Comparison of ENCODE assay signal across 23 mouse cellular contexts in the genomic region with DNA sequence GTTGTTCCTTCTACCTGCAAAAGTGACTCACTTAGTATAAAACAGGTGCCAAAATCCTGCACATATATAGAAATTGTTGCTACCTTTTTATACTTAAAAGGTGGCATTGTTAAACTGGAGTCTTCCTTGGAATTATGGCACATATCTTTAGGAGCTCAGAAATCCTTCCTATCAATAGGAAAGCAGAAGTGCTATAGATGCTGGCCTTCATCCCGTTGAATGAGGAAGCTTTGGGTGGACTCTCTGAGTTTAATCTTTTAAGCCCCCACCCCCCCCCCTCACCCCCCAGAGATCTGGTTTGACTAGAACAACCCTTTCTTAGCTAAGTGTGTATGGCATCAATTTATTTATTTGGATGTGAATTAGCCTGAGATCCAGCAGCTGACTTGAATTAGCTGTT. TPM values are rescaled to one million over a fixed set of nuclear protein-coding genes. Genes with fewer than 3 reads are reported as not detected.
DNase-seq lines count a peak whose midpoint lies in the region; ATAC-seq and TF ChIP-seq lines count a peak whose summit lies in the region.
"Had no signal": no experiment of that assay in that cellular context is flagged by ENCODE, and none has a peak within 500 bp of the region (broad histone marks: within the 10 kb centered on the region; RNA-seq: fewer than 3 reads in every experiment).

No protein-coding gene starts in this region.

- H3K4me3 ChIP-seq in liver, embryonic 12.5 days, result no peak overlapping the region; the same call in 1 of the 2 replicates
- no peak overlapping the region for H3K4me3 ChIP-seq in liver, postnatal 0 days (ENCODE audit: low read depth, low read length)
- H3K4me3 ChIP-seq in liver, embryonic 14.5 days (ENCODE audit: insufficient read depth in 1 of 2, low read depth in 2 of 2, low read length in 2 of 2), result no peak overlapping the region
- H3K4me3 ChIP-seq: embryonic facial prominence, embryonic 13.5 days; embryonic facial prominence, embryonic 15.5 days; forebrain, embryonic 10.5 days; forebrain, embryonic 12.5 days had no signal

- WGBS in liver, embryonic 12.5 days (ENCODE audit: insufficient replicate concordance), result 25% methylated on average over 1 of the region's 1 CpGs
- 22% methylated on average over 1 of the region's 1 CpGs for WGBS in liver, postnatal 0 days (ENCODE audit: insufficient replicate concordance)
- WGBS in liver, embryonic 14.5 days (ENCODE audit: insufficient replicate concordance), result 14% methylated on average over 1 of the region's 1 CpGs

- H3K9ac ChIP-seq in liver, embryonic 12.5 days, result no peak overlapping the region
- H3K9ac ChIP-seq in liver, postnatal 0 days (replicated peaks), result no peak overlapping the region
- no peak overlapping the region for H3K9ac ChIP-seq in liver, embryonic 14.5 days (replicated peaks)
- H3K9ac ChIP-seq: embryonic facial prominence, embryonic 13.5 days; embryonic facial prominence, embryonic 15.5 days; forebrain, embryonic 12.5 days had no signal

- no peak for TF ChIP-seq CTCF in liver, postnatal 0 days (IDR thresholded peaks at IDR 0.05; ENCODE audit: low read depth)
- no peak for TF ChIP-seq CTCF in liver, embryonic 14.5 days (IDR thresholded peaks at IDR 0.05; ENCODE audit: low read depth)

- H3K4me2 ChIP-seq in liver, embryonic 12.5 days, result peak overlapping the region; percentile 84
- H3K4me2 ChIP-seq in liver, postnatal 0 days (ENCODE audit: low read depth, low read length), result no peak overlapping the region
- H3K4me2 ChIP-seq in liver, embryonic 14.5 days (ENCODE audit: low read depth), result peak overlapping the region; percentile 41
- H3K4me2 ChIP-seq: embryonic facial prominence, embryonic 13.5 days; embryonic facial prominence, embryonic 15.5 days; forebrain, embryonic 12.5 days had no signal

- peak overlapping the region; percentile 66; the same call in 1 of the 2 replicates for H3K27ac ChIP-seq in liver, embryonic 12.5 days
- H3K27ac ChIP-seq in liver, postnatal 0 days (ENCODE audit: low read depth), result no peak overlapping the region
- H3K27ac ChIP-seq in liver, embryonic 14.5 days, result no peak overlapping the region
- H3K27ac ChIP-seq: embryonic facial prominence, embryonic 13.5 days; embryonic facial prominence, embryonic 15.5 days; forebrain, embryonic 10.5 days; forebrain, embryonic 12.5 days had no signal

- no peak for DNase-seq in liver, postnatal 0 days
- peak; percentile 51 for DNase-seq in MEL-GATA-1-ER (ENCODE audit: extremely low read depth, low read depth)
- DNase-seq in liver, embryonic 14.5 days (ENCODE audit: low read depth in 3 of 3, low spot score in 3 of 3), result no peak
- DNase-seq in lung, adult 18-20 months, result no peak
- no peak for DNase-seq in lung, postnatal 4 days
- DNase-seq in lung, postnatal 14 days, result no peak
- DNase-seq: adrenal gland, adult 2 months; adrenal gland, postnatal 10 days; adrenal gland, postnatal 25 days; cerebellum, adult 11 months; cerebellum, adult 18-20 months; cerebellum, adult 8-10 months; cerebellum, adult 9-11 months; cerebellum, postnatal 14 days; cerebellum, postnatal 36 days; embryo, embryonic 11 days had no signal

- ATAC-seq in liver, embryonic 12.5 days, result no peak
- ATAC-seq in liver, postnatal 0 days, result no peak
- ATAC-seq in liver, embryonic 14.5 days (ENCODE audit: insufficient read depth), result no peak
- ATAC-seq: forebrain, embryonic 14.5 days; forebrain, embryonic 16.5 days had no signal

- peaks cover 58% of the 10 kb centered on the region for H3K36me3 ChIP-seq in liver, embryonic 12.5 days
- H3K36me3 ChIP-seq in liver, postnatal 0 days (replicated peaks; ENCODE audit: insufficient read depth, low read length), result peaks cover 35% of the 10 kb centered on the region
- H3K36me3 ChIP-seq in liver, embryonic 14.5 days (replicated peaks; ENCODE audit: control insufficient read depth, insufficient read depth, low read depth), result peaks cover 47% of the 10 kb centered on the region

- no peak for TF ChIP-seq EP300 in liver, postnatal 0 days (IDR thresholded peaks at IDR 0.05; ENCODE audit: low read depth)
- TF ChIP-seq EP300 in liver, embryonic 14.5 days (IDR thresholded peaks at IDR 0.05; ENCODE audit: low read depth), result no peak

- H3K27me3 ChIP-seq in liver, embryonic 12.5 days (replicated peaks), result no peaks in the 10 kb centered on the region
- H3K27me3 ChIP-seq in liver, postnatal 0 days (ENCODE audit: insufficient read depth, low read length), result no peaks in the 10 kb centered on the region
- H3K27me3 ChIP-seq in liver, embryonic 14.5 days (ENCODE audit: control insufficient read depth, insufficient read depth, low read length), result no peaks in the 10 kb centered on the region
- H3K27me3 ChIP-seq: embryonic facial prominence, embryonic 13.5 days; embryonic facial prominence, embryonic 15.5 days; forebrain, embryonic 12.5 days had no signal

- peaks cover 50% of the 10 kb centered on the region for H3K4me1 ChIP-seq in liver, embryonic 12.5 days
- peaks cover 17% of the 10 kb centered on the region for H3K4me1 ChIP-seq in liver, postnatal 0 days (ENCODE audit: insufficient read depth)
- H3K4me1 ChIP-seq in liver, embryonic 14.5 days (replicated peaks; ENCODE audit: control insufficient read depth in 2 of 2, insufficient read depth in 2 of 2, low read length in 1 of 2), result peaks cover 13 to 19% of the 10 kb centered on the region in 2 experiments

- H3K9me3 ChIP-seq in liver, embryonic 12.5 days (replicated peaks), result no peaks in the 10 kb centered on the region
- H3K9me3 ChIP-seq in liver, postnatal 0 days (ENCODE audit: low read length), result no peaks in the 10 kb centered on the region
- H3K9me3 ChIP-seq in liver, embryonic 14.5 days (ENCODE audit: control insufficient read depth, low read length), result no peaks in the 10 kb centered on the region
- H3K9me3 ChIP-seq: embryonic facial prominence, embryonic 13.5 days; embryonic facial prominence, embryonic 15.5 days; forebrain, embryonic 10.5 days; forebrain, embryonic 12.5 days had no signal

RNA-seq across cellular contexts. Expression of gene Secisbp2, which starts 1.8 kb away (rescaled TPM):
- polyA plus RNA-seq in liver, embryonic 12.5 days (2016; fragmentation: Nextera tagmentation; extraction: Ambion mirVana), result 19.7 and 22.7 TPM in 2 replicates
- polyA plus RNA-seq in liver, postnatal 0 days (2015; fragmentation: Nextera tagmentation; extraction: Ambion mirVana), result 11.1 and 12.2 TPM in 2 replicates
- polyA plus RNA-seq in liver, embryonic 14.5 days (2012; rRNA removed), result 8.5 and 12.2 TPM in 2 replicates
- polyA plus RNA-seq in liver, embryonic 14.5 days (2014; fragmentation: Nextera tagmentation; extraction: Ambion mirVana), result 11.8 and 12.5 TPM in 2 replicates

RNA-seq across cellular contexts. Expression of gene Cks2, which starts 4.7 kb away (rescaled TPM):
- 405 and 413 TPM in 2 replicates for polyA plus RNA-seq in liver, embryonic 12.5 days (2016; fragmentation: Nextera tagmentation; extraction: Ambion mirVana)
- 278 and 292 TPM in 2 replicates for polyA plus RNA-seq in liver, postnatal 0 days (2015; fragmentation: Nextera tagmentation; extraction: Ambion mirVana)
- polyA plus RNA-seq in liver, embryonic 14.5 days (2012; rRNA removed), result 241 and 279 TPM in 2 replicates
- 487 and 490 TPM in 2 replicates for polyA plus RNA-seq in liver, embryonic 14.5 days (2014; fragmentation: Nextera tagmentation; extraction: Ambion mirVana)
